Mouse (Mus musculus) kidney, postnatal 14 days (tissue): ENCODE data around the gene Ednra.
A peak's percentile ranks its signal among the peaks of the same experiment; 100 is the strongest.
"Not testable (repeated sequence)": the region's sequence is repeated elsewhere in the genome, so short reads cannot be mapped to it uniquely, and the experiment has no call there.

ENCODE experiments used
- DNase-seq: peaks from one replicate; pipeline ENCODE4 v3.0.0; 2022; ENCODE audit warnings: mixed read lengths

Ednra gene

DNA sequence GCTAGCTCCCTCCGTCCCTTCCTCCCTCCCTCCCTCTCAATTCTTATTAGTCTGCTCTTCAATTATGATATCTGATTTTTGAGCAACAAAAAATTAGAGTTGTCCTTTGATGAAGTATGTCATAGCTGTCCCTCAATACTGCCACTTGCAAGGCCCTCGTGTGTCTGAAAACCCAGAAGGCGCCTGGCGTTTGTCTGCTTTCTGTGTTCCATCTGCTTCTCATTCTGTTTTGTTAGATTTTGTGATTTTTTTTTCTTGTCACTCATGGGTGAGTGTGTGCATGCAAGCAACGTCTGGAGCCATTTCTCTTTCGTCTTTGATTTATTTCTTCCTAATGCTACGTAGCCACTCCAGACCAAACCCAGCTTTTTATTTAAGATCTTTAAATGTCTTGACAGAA lies 9.8 kb downstream of the Ednra start:
- no peak for DNase-seq

DNA sequence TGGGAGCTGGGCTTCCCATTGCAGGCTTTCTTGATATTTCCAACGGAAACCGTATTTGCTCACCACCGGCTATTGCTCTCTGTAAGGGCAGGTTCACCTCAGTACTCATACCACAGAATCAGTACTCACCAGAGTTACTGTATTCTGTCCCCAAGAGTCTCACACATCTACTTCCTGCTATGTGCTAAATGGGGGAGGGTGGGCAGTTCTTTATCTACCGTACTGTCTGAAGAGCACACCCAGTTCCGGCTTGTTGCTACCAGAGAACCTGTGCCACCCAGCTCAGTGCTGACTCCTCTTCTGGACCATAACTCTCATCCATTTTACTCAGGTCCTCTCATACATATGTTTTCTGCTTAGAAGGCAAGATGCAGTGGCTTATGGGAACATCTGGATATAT lies 10.6 kb downstream of the Ednra start:
- no peak for DNase-seq

DNA sequence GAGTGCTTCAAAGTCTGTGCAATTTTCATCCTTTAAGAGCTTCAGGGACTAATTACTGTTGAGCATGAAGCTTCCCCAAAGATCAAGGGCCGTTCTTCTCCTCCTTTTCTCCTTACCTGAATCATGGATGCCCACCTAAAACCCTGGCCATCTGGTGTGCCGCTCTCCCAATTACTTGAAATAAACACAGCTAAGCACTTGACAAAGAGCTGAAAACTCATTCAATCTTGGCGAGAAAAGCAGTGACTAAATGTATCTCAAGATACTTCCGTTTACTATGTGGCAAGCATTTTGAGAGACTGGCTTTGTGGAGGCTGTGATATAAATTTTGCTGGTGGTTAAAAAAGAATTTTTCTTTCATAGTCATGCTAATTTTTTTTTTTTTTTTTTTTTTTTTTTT lies 19.5 kb downstream of the Ednra start:
- DNase-seq = no peak

DNA sequence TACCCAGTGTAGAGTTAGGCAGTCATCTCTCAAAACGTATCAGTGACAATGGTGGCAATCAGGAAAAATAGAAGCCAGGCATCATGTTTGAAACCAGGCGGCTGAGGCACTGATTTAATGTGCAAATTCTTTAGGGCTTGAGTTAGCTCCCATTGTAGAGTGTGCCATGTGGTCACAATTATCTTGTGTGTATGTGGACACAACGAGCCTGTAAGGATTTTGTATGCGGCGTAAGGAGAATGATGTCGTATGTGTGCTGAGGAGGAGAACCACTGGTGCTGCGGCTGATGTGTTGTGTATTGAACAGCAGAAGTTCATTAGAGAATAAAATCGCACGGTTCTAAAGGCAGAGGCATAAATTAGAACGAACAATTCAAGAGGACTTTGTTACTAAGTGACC lies 26.2 kb downstream of the Ednra start:
- no peak for DNase-seq

DNA sequence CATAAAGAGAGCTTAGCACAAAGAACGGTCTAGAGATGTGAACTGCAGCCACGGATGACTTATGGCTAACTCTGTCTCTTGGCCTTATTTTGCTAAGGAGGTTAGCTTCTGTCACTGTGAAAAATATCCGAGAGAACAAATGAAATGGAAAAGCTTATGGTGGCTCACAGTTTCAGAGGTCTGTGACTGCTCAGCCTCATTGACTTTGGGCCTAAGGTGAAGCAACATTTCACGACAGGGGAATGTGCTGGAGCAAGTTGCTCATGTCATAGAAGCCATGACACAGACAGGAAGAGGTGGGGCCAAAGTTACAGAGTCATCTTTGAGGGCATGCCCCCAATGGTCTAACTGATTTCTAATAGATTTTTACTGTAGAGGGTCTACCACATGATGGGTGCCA lies 28.1 kb downstream of the Ednra start:
- no peak for DNase-seq

DNA sequence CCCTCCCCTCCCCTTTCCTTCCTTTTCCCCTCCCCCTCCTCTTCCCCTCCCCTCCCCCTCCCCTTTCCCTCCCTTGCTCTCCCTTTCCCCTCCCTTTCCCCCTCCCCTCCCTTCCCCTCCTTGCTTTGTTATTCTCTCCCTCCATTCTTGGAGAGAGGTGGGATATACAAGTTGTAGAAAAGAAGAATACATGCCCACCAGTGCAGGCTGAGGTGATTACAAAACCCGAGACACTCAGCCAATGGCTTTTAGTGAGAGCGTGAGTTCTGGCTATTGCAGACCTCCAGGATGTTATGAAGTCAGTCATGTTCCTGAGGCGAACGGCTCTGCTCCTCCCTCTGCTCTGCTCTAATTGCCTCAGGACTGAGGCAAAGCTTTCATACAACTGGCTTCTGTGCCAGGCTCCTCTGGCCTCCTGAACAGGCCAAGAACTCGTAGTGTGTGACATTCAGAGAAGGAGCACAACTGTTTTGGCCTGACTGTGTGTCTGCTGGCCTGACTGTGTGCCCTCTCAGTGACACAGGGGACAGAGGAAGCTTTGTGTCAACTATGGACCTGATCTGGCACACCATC lies 28.7 kb downstream of the Ednra start:
- peak; percentile 5 for DNase-seq

DNA sequence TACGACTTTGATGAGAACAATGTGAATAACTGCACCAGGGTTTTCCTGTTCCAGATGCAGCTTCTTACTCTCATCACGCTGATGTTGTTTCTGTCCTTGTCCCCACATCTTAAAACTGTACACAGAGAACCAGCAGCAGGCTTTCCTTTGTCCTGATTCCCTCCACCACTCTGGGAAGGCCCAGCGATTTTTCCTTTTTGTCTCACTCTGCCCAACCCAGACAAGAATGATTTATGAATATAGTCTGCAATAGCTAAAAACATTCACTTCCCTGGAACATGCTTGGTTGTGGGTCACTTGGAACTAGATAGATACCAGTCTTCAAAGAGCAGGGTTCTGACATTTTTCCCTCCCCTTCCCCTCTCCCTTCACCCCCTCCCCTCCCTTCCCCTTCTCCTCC lies 29.2 kb downstream of the Ednra start:
- DNase-seq = peak; percentile 4

DNA sequence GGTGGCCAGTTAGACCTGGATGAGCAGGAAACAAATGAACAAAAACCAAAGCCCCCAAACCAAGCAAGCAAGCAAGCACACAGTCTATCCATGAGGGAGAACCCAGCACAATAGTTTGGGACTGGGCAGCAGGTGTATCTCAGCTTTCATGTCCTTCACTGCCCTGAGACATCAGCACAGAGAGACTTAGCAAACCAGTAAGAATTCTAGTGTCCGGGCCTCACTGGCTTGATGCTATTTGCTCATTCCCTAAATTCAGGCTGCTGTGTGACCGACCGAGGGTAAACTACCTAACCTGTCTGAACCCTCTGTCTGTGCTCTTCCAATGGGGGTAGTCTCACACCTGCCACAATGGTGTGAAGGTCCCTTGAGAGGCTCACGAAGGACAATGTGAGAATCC lies 29.7 kb downstream of the Ednra start:
- DNase-seq = no peak

DNA sequence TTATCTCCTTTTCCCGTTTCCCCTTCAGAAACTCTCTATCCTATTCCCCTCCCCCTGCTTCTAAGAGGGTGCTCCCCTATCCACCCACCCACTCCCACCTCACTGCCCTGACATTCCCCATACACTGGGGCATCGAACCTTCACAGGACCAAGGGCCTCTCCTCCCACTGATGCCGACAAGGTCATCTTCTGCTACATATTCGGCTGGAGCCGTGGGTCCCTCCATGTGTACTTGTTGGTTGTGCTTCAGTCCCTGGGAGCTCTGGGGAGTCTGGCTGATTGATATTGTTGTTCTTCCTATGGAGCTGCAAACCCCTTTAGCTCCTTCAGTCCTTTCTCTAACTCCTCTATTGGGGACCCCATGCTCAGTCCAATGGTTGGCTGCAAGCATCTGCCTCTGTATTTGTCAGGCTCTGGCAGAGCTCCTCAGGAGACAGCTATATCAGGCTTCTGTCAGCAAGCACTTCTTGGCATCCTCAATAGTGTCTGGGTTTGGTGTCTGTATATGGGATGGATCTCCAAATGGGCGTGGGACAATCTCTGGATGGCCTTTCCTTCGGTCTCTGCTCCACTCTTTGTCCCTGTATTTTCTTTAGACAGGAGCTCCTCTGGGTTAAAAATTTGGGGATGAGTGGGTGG lies 34.7 kb downstream of the Ednra start:
- not testable (repeated sequence) for DNase-seq

DNA sequence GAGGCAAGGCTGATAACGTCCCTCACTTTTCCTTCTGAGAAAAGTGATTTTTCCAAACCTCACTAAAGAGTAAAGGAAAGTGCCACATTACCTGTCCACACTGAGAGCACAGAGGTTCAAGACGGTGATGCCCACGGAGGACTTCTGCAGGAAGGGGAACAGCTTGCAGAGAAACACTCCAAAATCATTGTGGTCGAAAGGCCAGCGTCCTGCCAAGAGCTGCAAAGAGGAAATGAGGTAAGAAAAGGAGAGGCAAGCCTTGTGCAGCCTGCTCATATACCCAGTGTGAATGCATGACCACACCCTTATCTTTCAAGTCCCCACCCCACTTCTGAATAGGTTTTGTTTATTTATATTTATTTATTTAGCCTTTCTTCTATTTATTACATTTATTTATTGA lies 35.3 kb downstream of the Ednra start:
- DNase-seq = no peak

DNA sequence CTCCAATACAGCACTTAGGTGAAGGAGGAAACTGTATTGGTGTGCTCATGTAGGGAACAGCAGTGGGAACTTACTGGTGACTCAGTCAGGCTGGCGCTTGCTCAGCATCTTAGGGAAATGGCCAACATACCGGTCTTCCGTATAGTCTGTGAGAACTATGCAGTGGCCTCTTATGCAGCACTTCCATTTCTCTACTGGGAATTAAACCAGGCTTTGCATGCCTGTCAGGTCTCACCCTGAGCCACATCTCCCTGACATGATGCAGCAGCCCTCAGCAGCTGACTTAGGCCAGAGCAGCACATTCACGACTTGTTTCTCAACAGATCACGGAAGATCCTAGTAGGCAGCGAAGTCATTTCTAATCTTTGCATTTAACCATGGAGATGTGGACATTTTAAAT lies 39.9 kb downstream of the Ednra start:
- DNase-seq = no peak

DNA sequence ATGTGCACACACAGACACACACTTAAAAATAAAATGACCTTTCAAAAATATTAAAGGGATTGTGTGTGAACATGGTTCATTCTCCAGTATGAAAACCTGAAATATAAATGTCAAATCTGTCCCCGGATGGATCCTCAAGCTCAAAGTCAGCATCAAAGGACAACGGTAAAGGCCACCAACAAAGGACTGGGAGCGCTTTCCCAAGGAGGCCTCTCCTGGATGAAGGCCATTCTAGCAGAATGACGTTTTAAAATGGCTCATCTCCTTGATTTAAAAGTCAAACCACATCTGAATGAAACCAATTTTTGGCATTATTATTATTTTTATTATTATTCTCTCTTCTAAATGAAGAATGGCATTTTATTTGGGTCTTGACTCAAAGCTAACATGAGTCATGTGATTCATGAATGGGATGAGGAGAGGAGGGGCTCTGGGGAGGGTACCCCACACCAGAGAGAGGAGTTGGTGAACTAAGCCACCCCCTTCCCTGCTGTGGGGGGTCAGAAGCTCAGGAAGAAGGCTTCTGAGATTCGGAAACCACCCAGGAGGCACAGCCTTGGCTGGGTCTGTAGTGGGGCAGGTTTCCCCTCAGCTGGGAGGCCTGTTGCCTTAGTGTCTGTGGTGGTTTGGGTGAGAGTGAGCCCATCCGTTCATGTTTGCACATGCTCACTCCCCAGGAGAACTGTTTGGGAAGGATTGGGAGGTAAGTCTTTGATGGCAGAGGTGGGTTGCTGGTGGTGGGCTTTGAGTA lies 40.7 kb downstream of the Ednra start:
- no peak for DNase-seq

DNA sequence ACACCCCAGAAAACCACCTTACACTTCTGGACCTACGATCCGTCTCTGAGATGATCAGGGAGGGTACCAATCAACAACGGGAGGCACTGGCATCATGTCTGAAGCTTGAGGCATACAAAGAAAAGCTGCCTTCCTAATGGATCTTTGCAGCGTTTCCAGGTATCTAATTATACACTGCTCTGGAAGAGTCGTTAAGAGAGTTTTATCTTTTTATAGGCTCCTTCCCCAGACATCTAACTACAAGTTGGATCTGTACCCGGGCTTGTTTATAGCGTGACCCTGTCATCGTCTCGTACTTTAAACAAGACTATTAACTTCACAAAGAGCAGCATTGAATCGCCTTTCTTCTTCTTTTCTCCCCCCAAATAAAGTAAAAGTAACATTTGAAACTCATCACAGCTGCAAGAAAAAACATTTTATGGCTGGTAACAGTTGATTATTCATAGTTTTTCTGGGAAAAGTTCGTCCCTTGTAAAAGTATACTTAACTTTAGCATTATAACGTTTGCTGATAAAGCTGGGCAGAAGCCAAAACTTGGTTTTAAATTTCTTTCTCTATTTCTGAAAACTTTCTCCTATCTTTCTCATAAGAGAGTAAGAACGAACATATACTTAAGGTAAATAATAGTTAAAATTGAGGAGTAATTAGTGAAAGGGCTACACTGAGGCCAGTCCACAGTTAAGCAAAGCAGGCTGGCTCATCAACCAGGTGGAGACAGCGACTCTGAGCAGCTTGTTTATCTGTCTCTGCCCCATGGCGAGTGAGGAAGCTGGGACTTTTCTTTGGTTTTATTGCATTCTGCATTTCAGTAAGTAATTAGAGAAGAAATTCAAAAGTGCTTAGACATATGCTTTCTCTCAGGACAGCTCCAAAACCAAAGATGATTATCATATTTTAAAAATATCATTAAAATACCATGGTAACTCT lies 42.0 kb downstream of the Ednra start:
- DNase-seq = no peak

DNA sequence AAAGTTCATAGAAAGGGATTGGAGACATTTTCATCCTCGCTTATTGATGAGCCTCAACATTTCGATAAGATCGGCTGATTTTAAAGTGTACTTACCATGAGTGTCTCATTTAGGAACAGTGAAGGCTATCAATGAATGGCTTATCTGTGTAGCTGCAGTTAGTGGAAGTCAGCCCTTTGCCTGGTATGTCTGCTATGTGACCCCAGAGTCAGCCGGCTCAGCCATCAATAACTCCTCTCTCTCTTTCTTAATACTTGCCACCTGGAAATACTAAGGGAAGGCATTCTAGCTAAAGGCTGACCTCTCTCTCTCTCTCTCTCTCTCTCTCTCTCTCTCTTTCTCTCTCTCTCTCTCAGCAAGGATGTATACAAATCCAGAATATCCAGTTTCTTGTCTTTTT lies 52.2 kb downstream of the Ednra start:
- DNase-seq = no peak

DNA sequence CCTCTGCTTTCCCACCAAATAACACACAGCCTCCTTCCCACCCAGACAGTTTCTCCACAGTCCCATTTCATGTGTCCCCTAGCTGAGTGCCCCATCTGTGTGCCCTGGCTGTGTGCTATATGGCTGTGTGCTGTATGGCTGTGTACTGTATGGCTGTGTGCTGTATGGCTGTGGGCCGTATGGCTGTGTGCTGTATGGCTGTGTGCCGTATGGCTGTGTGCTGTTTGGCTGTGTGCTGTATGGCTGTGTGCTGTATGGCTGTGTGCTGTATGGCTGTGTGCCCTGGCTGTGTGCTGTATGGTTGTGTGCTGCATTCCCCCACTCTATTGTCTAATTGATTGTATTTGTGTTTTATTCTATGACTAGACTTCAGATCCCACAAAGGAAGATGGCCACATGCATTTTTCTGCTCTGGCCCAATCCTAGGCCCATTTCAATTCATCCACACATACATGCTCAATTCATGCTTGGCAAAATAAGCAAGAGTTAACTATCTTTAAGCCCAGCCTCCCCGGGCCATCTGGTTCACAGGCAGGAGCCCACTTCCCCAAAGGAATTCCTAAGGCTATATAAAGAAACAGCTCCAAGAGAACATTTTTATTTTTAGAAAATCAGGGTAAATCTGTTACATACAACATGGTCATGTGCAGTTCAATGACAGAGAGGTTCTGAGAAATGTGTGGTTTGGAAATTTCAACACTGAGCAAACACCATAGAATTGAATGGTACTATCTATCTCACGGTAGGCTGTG lies 53.5 kb downstream of the Ednra start:
- DNase-seq = no peak

DNA sequence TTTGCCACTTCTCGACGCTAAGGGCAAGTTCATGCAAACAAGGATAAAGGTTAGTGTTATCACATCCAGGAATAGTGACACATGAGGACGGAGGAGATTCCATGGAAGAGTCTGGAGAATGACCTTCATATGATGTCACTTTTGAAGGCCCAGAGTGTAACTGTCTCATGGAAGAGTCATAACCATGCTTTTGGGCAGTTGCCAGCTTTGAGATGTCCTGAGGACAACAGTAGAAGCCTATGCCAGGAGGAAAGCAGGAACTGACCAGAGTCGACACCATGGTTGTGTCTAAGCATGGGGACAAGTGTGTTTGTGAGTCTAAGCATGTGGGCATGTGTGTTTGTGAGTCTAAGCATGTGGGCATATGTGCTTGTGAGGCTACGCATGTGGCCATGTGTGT lies 56.3 kb downstream of the Ednra start:
- DNase-seq = no peak

DNA sequence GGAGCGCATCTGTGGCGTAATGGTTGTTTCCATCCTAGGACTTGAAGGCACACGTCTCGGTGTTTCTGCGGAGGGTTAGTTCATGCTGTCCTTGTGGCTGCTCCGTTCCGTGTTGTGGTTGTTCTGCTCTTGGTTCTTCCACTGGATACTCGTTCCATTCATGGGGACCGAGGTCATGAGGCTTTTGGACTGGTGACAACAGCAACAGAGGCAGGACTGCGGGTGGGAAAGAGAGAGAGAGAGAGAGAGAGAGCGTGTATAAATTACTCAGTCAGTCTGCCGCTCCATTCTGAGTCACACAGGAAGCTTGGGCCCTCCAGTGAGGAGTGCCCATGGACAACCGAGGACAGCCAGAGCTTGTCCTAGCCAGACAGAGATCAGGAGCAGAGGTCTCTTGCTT lies 59.4 kb downstream of the Ednra start:
- DNase-seq = peak; percentile 44

DNA sequence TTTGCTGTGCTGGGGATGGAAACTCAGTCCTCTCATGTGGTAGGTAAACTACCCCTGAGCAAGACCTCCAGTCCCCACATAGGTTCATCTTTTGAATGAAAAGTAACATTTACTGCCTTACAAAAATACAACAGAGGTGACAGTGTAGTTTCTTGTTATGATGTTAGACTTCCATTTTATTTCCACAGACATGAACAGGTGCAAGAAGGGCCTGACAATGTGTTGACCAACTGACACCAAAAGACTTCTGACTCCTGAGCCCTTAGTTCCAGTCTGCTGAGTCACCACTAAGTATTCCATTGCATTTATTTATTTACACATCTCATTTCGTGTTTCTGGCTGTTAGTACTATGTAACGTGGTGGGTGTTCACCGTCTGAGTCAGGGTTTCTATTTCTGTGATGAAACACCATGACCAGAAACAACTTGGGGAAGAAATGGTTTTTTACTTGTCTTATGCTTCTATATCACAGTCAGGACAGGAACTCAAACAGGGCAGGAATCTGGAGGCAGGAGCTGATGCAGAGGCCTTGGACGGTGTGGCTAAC lies 64.7 kb downstream of the Ednra start:
- no peak for DNase-seq

DNA sequence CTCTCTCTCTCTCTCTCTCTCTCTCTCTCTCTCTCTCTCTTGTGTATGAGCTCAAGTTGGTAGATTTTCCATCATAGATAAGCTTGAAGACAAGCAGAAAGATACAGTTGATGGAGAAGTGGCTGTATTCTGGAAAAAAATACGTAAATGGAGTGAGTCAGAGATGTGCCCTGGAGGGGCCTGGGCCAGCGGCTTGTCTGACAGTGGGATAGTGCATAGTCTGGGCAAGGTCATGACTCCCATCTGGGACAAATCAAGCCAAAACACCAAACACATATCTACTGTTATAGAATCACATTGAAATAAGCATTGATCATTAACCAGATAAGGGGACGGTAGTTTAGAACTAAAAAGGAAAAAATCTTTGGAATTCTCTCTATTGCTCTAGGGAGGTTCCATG lies 65.9 kb downstream of the Ednra start:
- DNase-seq = no peak

DNA sequence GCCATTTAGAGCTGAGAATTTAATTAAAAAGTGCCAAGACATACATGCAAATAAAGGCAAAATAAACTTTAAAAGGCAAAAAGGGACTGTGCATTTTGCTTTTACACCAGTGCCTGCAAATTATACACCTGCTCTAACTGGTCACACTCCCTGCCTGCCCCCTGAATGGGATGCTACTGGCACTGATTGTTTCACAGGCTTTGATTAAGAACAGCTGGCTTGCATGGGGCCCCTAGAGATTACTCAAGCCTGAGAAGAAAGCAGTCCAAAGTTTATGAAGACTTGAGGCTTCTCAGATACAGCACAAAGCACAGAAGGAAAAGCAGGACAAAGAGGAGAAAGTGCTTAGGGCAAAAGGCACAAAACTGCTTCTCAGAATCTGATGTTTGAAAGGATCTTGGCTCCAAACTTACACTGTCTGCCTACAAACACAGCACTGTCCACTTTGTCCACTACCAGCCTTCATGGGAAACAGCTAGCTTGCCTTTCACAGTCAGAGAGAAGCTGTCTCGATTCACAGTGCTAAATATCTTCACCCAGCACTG lies 73.5 kb downstream of the Ednra start:
- DNase-seq = no peak

DNA sequence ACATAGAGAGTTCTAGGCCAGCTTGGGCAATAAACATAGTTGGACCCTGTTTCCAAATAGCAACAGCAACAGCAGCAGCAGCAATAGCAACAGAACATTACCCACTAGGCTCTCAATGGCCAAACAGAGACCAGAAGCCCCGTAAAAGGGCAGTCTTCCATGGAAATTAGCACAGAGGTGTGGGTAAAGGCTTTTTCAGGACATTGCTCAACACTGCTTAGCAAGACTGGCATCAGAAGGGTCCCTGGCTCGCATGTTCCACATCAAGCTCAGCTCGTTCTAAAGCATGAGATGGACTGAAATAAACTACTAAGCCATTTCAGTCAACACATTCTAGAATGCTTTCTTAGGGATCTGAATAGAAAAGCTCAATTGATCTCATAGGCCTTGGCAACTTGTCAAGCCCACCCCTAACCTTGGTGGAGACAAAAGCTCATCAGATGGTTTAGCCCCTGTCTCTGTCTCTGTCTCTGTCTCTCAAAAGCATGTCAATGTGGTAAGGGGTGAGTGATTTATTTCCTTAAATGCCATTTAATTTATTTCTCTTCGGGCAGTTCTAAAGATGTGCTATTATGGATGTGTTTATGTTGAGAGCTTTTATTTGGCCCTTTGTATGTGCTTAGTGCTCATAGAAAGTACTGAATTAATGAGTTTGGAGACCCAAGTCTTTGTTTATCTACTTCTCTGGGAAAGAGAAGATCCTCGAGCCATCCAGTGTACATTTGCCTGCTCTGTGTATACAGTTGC lies 84.0 kb downstream of the Ednra start:
- DNase-seq = no peak
